Mouse (Mus musculus) stomach, embryonic 16.5 days (tissue): Measurements from ENCODE around the gene Psmd5. TPM values are rescaled to one million over a fixed set of nuclear protein-coding genes. Genes with fewer than 3 reads are reported as not detected.

Experiments
- ATAC-seq: fragments of 200-750 bp; cut with Nextera tagmentation; 2 replicates; pipeline ENCODE4 v1.8.0; 2017; ENCODE audit warnings: moderate number of reproducible peaks, moderate TSS enrichment; ENCODE audit not compliant: insufficient read depth, low FRiP score
- H3K27ac ChIP-seq: fragments of 300-500 bp; sonication (generic); 2 replicates; pipeline ENCODE4 v1.5.1; 2014; ENCODE audit warnings: low read length
- H3K27me3 ChIP-seq: fragments of 300-500 bp; sonication (generic); 2 replicates; pipeline ENCODE4 v1.6.1; 2014; ENCODE audit warnings: low read length, control low read depth, mixed read lengths; ENCODE audit not compliant: control insufficient read depth, insufficient read depth
- H3K36me3 ChIP-seq: fragments of 300-500 bp; sonication (generic); 2 replicates; pipeline ENCODE4 v1.6.1; 2014; ENCODE audit warnings: low read length; ENCODE audit not compliant: control insufficient read depth, insufficient read depth
- H3K4me1 ChIP-seq: fragments of 300-500 bp; sonication (generic); 2 replicates; pipeline ENCODE4 v1.6.1; 2014; ENCODE audit warnings: low read length, control low read depth, mixed read lengths; ENCODE audit not compliant: control insufficient read depth, insufficient read depth
- H3K4me2 ChIP-seq: fragments of 300-500 bp; sonication (generic); 2 replicates; pipeline ENCODE4 v1.6.1; 2014; ENCODE audit warnings: low read depth, low read length, mixed read lengths
- H3K4me3 ChIP-seq: fragments of 300-500 bp; sonication (generic); replicated peaks from 2 replicates; pipeline ENCODE4 v1.5.1; 2014; ENCODE audit warnings: mild to moderate bottlenecking, low read length
- H3K9ac ChIP-seq: fragments of 300-500 bp; sonication (generic); 2 replicates; pipeline ENCODE4 v1.6.1; 2014; ENCODE audit warnings: low read length
- H3K9me3 ChIP-seq: fragments of 300-500 bp; sonication (generic); replicated peaks from 2 replicates; pipeline ENCODE4 v1.6.1; 2016; ENCODE audit warnings: low read length, control low read depth; ENCODE audit not compliant: control insufficient read depth
- WGBS: fragments of 180-500 bp; shearing (Covaris S2); extraction: QIAGEN DNeasy Blood & Tissue Kit; methylation state at CpG from one replicate; pipeline ENCODE4 v1.1.7; 2014; 5-methylcytosine and 5-hydroxymethylcytosine counted together
- polyA plus RNA-seq: library from polyadenylated mRNA; unstranded; fragments of >200 nt; fragmentation: Nextera tagmentation; extraction: Ambion mirVana; gene quantifications from 2 replicates; pipeline ENCODE4 v1.2.1, GENCODE M21; 2015

Psmd5 gene
- polyA plus RNA-seq, 1 experiment from 2014 or later = 77.1 TPM

DNA sequence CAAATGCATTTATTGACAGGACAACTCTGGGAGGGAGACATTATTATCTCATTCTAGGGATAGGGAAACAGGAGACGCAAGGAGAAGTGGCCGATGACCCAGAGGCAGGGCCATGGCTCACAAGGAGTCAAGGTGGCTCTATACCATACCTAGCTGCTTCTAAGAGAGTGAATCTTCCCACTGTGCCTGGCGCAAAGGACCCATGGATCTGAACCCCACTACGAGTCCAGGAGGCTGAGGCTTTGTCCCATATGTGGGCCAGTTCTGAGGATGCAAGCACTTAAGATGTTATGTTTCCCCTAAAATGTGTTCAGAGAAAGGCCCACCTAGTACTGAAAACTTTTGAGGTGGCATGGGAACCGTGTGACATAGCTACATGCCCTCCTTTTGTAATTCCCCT is 37.1 kb upstream of the Psmd5 start:
- Histone ChIP-seq H3K4me1 (peaks cover 6% of the 10 kb centered on the region; the same call in 1 of the 2 replicates), H3K4me3 (no peak overlapping the region), H3K36me3 (no peaks in the 10 kb centered on the region), H3K9me3 (no peaks in the 10 kb centered on the region), H3K4me2 (no peak overlapping the region), H3K27me3 (no peaks in the 10 kb centered on the region), H3K9ac (0 out of 2 replicates have a peak overlapping the region, but pooled peaks have one; percentile 17), H3K27ac (no peak overlapping the region)
- WGBS = 84% methylated on average over 5 of the region's 5 CpGs
- no peak for ATAC-seq

DNA sequence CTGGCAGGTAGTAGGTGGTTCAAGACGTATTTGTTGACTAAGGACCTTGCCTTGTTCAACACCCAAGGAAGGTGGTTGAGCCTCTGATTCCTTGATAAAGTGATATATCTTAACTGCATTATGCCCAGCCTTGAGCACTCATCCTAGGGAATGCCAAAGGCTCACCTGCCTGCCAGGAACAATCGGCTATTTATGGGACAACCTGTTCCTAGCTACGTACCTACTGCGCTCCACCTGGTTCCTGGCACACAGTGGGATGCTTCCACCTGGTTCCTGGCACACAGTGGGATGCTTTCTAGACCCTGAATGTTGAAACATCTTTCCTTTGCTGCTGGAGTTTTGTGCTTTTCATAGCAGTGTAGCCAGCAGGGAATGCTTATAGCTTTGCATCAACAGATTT is 35.0 kb upstream of the Psmd5 start:
- Histone ChIP-seq H3K27ac (no peak overlapping the region), H3K9ac (no peak overlapping the region), H3K4me1 (peaks cover 13% of the 10 kb centered on the region; the same call in 1 of the 2 replicates), H3K27me3 (no peaks in the 10 kb centered on the region), H3K9me3 (no peaks in the 10 kb centered on the region), H3K36me3 (no peaks in the 10 kb centered on the region), H3K4me3 (no peak overlapping the region), H3K4me2 (no peak overlapping the region)
- ATAC-seq = no peak
- 91% methylated on average over 4 of the region's 4 CpGs for WGBS

DNA sequence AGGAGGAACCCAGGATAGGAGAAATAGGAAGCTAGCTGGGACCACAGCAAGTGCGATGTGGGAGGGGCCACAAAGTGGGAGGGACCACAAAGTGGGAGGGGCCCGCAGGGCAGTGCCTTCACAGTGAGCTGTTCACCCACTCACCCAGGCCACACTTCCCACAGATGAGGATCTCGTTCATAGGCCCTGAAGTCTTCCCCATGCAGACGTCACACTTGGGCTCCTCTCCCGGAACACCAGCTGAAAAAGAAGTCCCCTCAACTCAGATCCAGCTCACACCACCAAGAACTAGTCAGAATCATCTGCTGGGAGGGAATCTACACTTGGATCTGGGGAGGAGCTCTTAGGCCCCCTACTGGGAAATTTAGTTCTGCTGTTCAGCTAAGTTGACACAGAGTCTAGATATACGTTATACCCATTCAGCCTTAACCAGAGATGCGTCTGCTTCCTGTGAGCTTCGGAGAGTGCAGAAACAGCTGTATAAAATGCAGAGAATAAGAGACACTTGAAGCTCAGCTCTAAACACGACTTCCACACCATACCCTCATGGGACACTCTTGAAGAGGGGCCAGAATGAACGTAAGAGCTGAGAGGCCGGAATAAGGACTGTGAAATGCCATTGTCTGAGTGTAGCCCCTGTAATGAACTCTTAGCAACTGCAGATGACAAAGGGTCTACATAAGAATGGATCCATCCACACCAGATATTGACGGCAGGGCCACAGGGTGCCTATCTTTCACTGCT is 32.3 kb upstream of the Psmd5 start:
- Histone ChIP-seq H3K4me2 (no peak overlapping the region), H3K36me3 (no peaks in the 10 kb centered on the region), H3K27ac (no peak overlapping the region), H3K9ac (no peak overlapping the region), H3K4me1 (peaks cover 21% of the 10 kb centered on the region; the same call in 1 of the 2 replicates), H3K27me3 (no peaks in the 10 kb centered on the region), H3K4me3 (no peak overlapping the region), H3K9me3 (no peaks in the 10 kb centered on the region)
- 52% methylated on average over 12 of the region's 12 CpGs for WGBS
- ATAC-seq = no peak

DNA sequence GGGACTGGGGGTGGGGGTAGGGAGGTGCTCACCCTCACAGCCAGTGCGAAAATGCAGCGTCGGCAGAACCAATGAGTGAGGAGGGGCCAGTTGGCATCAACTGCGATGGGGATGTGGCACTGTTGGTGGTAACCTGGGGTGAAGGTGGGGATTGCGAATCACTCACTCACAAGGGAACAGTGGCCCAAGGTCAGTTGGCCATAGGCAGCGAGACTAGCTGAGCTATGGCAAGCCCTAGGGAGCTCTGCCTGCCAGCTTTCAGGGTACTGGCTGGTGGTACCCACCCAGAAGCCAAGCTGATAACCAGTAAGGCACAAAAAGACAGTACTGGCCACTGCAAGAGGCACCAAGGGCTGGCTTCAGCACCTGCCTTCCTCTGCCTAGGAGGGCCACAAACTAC is 31.7 kb upstream of the Psmd5 start:
- H3K4me2 ChIP-seq = no peak overlapping the region
- H3K27ac ChIP-seq = no peak overlapping the region
- WGBS = 66% methylated on average over 6 of the region's 6 CpGs
- ATAC-seq = no peak
- H3K27me3 ChIP-seq = no peaks in the 10 kb centered on the region
- H3K36me3 ChIP-seq = no peaks in the 10 kb centered on the region
- H3K9ac ChIP-seq = no peak overlapping the region
- H3K9me3 ChIP-seq = no peaks in the 10 kb centered on the region
- H3K4me3 ChIP-seq = no peak overlapping the region
- H3K4me1 ChIP-seq = peaks cover 21% of the 10 kb centered on the region; the same call in 1 of the 2 replicates

DNA sequence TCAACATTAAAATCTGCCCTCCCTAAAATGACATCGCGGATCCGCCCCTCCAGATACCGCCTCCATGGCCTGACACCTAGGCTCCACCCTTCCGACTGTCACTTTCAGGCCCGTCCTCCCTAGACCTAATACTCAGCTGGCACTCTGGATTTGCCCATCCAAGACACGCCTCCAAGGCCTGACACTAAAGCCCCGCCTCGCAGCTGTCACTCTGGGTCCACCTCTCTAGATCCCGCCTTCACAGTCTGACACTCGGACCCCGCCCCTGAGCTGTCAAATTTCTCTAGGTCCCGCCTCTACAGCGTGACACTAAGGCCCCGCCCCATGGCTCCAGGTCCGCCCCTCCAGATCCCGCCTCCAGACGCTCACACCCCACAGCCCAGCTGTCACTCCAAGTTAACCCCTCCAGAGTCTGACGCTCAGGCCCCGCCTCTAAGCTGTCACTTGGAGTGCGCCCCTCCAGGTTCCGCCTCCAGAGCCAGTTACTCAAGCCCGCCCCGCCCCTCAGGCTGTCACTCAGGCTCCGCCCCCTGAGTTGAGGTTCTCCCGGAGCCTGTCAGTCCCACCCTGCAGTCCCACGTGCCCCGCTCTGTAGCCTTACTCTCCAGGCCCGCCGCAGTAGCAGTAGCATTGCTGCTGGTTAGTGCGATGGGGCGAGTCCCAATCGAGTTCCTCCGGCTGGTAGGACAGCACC is 30.2 kb upstream of the Psmd5 start:
- Histone ChIP-seq H3K9me3 (no peaks in the 10 kb centered on the region), H3K36me3 (no peaks in the 10 kb centered on the region), H3K9ac (peak overlapping the region; percentile 50; the same call in 1 of the 2 replicates), H3K4me2 (peak overlapping the region; percentile 65), H3K4me3 (peak overlapping the region; percentile 39), H3K27me3 (no peaks in the 10 kb centered on the region), H3K27ac (peak overlapping the region; percentile 63), H3K4me1 (peaks cover 21% of the 10 kb centered on the region; the same call in 1 of the 2 replicates)
- ATAC-seq = peak; percentile 98
- WGBS = under 1% methylated on average over 34 of the region's 34 CpGs

DNA sequence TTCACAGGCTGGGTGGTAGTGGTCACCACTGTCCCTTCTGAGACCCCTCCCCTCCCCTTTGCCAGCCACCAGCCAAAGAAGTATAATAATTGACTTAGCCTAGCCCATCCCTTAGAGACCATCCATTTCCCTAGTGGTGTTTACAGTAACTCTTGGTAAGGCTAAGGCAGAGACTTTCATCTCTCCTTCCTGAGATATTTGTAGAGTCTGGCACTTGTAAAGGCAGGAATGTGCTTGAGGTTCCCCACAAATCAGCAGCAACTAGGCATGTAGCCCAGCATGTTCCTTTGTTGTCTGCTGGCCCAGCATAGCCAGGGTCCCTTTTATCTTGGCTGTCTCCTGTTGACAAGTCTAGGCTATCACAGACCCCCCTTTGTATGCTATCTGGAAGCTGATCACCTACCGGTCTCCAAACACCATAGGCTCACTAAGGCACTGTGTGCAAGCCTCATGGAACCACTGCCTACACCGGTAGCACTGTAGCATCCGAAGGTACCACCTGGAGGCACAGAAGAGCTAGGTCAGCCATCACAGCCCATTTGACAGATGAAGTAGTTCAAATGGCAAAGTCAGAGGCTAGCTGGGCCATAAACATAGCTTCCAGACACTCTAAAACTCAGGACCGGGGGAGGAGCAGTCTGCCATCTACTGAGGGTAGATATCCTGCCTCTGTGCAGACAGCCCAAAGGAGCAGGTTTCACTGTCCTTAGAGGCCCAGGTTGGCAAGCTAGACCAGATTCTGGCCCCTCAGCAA is 29.1 kb upstream of the Psmd5 start:
- H3K9ac ChIP-seq = no peak overlapping the region
- no peaks in the 10 kb centered on the region for H3K9me3 ChIP-seq
- H3K36me3 ChIP-seq = no peaks in the 10 kb centered on the region
- H3K4me2 ChIP-seq = 0 out of 2 replicates have a peak overlapping the region, but pooled peaks have one; percentile 65
- ATAC-seq = no peak
- H3K27me3 ChIP-seq = no peaks in the 10 kb centered on the region
- no peak overlapping the region for H3K4me3 ChIP-seq
- H3K27ac ChIP-seq = peak overlapping the region; percentile 48; the same call in 1 of the 2 replicates
- WGBS = 67% methylated on average over 4 of the region's 4 CpGs
- peaks cover 21% of the 10 kb centered on the region; the same call in 1 of the 2 replicates for H3K4me1 ChIP-seq

DNA sequence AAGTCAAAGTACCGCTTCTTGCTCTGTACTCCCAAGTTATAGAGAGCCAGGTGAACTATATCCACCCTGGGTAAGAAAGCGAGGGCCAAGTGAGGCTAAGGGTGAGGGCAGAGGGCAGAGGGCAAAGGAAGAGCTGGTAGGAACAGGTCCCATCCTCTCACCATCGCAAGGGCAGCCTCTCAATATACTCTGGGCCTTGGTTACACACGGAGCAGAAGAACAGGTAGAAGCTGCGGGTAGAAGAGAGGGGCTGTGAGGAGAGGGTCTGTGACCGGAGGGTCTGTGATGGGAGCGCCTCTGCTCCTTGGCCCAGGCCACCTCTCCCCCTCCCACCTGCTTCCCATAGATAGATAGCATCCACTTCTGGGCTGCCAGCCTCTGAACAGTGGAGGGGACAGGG is 28.4 kb upstream of the Psmd5 start:
- no peaks in the 10 kb centered on the region for H3K36me3 ChIP-seq
- H3K27ac ChIP-seq = no peak overlapping the region
- H3K9me3 ChIP-seq = no peaks in the 10 kb centered on the region
- no peaks in the 10 kb centered on the region for H3K27me3 ChIP-seq
- no peak overlapping the region for H3K9ac ChIP-seq
- H3K4me1 ChIP-seq = peaks cover 21% of the 10 kb centered on the region; the same call in 1 of the 2 replicates
- ATAC-seq = no peak
- H3K4me3 ChIP-seq = no peak overlapping the region
- WGBS = 91% methylated on average over 7 of the region's 7 CpGs
- H3K4me2 ChIP-seq = no peak overlapping the region

DNA sequence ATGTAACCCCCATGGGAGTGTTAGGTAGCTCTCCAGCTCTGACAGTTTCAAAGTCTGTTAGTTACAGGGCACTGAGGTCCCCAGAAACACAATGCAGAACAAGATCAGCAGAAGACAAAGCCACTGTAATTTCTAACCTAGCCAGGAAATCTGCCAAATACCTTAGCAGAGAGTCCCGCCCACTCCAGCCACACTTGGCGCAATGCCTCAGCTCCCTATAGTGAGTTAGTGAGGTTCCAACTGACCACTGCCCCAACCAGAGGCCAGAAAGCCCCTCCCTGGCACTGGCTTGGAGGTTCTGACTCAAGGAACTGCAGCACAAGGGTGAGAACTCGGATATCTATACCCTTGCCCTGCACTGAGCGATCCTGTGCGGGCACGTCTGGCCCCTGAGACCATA is 28.0 kb upstream of the Psmd5 start:
- H3K27ac ChIP-seq = no peak overlapping the region
- ATAC-seq = no peak

More for the DNA sequence above, 28.0 kb upstream of the Psmd5 start:
- Histone ChIP-seq H3K9me3 (no peaks in the 10 kb centered on the region), H3K36me3 (no peaks in the 10 kb centered on the region), H3K27me3 (no peaks in the 10 kb centered on the region), H3K4me1 (peaks cover 21% of the 10 kb centered on the region; the same call in 1 of the 2 replicates), H3K4me2 (no peak overlapping the region), H3K4me3 (no peak overlapping the region), H3K9ac (no peak overlapping the region)
- WGBS = 72% methylated on average over 6 of the region's 6 CpGs
